Mouse (Mus musculus) ES-E14 (cell line): ENCODE measurements around the gene Dennd4c. TPM values are rescaled to one million over a fixed set of nuclear protein-coding genes. Genes with fewer than 3 reads are reported as not detected.

Source experiments
- DNase-seq: peaks from one replicate; pipeline ENCODE4 v3.0.0-alpha.2; 2013; ENCODE audit warnings: low read depth, low spot score
- H3K27ac ChIP-seq: 2 replicates; pipeline ENCODE4 v1.5.1; 2012; ENCODE audit warnings: low read depth, mild to moderate bottlenecking, low read length, moderate library complexity, mixed read lengths; ENCODE audit not compliant: poor library complexity, insufficient read depth, severe bottlenecking
- H3K36me3 ChIP-seq: 2 replicates; pipeline ENCODE4 v1.6.1; 2012; ENCODE audit warnings: mild to moderate bottlenecking, low read length, moderate library complexity, mixed read lengths; ENCODE audit not compliant: control insufficient read depth, poor library complexity, insufficient read depth, severe bottlenecking
- H3K4me1 ChIP-seq, 2 experiments: fragments of 150-350 bp in 1 of 2; sonication (generic) in 1 of 2; 2 replicates each; pipeline ENCODE4 v1.6.1; 2012; ENCODE audit warnings: low read length in 2 of 2, mild to moderate bottlenecking in 1 of 2, mixed read lengths in 1 of 2; ENCODE audit not compliant: control insufficient read depth in 2 of 2, insufficient read depth in 2 of 2, poor library complexity in 1 of 2
- H3K4me3 ChIP-seq, 2 experiments: fragments of 150-350 bp in 1 of 2; sonication (generic) in 1 of 2; 2 replicates each; pipeline ENCODE4 v1.5.1; 2012; ENCODE audit warnings: low read length in 2 of 2, low read depth in 1 of 2, mild to moderate bottlenecking in 1 of 2, mixed read lengths in 1 of 2; ENCODE audit not compliant: insufficient read depth in 1 of 2, poor library complexity in 1 of 2, severe bottlenecking in 1 of 2
- H3K9ac ChIP-seq: 2 replicates; pipeline ENCODE4 v1.6.1; 2012; ENCODE audit warnings: low read depth, mild to moderate bottlenecking, low read length, mixed read lengths; ENCODE audit not compliant: poor library complexity, insufficient read depth, severe bottlenecking
- H3K9me3 ChIP-seq: fragments of 150-350 bp; sonication (generic); 2 replicates; pipeline ENCODE4 v1.6.1; 2012; ENCODE audit warnings: low read depth, mild to moderate bottlenecking, low read length; ENCODE audit not compliant: control insufficient read depth, insufficient read depth
- CHD2 ChIP-seq: IDR thresholded peaks from 2 replicates; pipeline ENCODE4 v1.6.1; 2014; ENCODE audit warnings: mild to moderate bottlenecking, low read depth, low read length, inconsistent platforms
- HCFC1 ChIP-seq: IDR thresholded peaks from 2 replicates; pipeline ENCODE4 v1.6.1; 2012; ENCODE audit warnings: low read length, inconsistent platforms, borderline replicate concordance; ENCODE audit not compliant: insufficient read depth
- MAFK ChIP-seq: IDR thresholded peaks from 2 replicates; pipeline ENCODE4 v1.6.1; 2014; ENCODE audit warnings: mild to moderate bottlenecking, low read depth, low read length, inconsistent platforms; ENCODE audit not compliant: insufficient read depth
- ZC3H11A ChIP-seq: IDR thresholded peaks from 2 replicates; pipeline ENCODE4 v1.6.1; 2012; ENCODE audit warnings: low read depth, mild to moderate bottlenecking, inconsistent platforms, low read length, borderline replicate concordance
- ZNF384 ChIP-seq: IDR thresholded peaks from 2 replicates; pipeline ENCODE4 v1.6.1; 2012; ENCODE audit warnings: low read depth, low read length, inconsistent platforms
- in situ Hi-C, 2 experiments: fragments of 600-800 bp; cut with MboI; formaldehyde crosslinking; loops; one replicate each; pipeline ENCODE4 v1.15.1; 2025; ENCODE audit warnings: low sequenced_read_pairs in 2 of 2, inconsistent platforms in 1 of 2; ENCODE audit not compliant: unreplicated experiment in 2 of 2
- total RNA-seq: library from RNA; depleted of rRNA; stranded (reverse); fragments of 300-350 nt; gene quantifications from 2 replicates; pipeline ENCODE4 v1.2.3, GENCODE M21; 2012

Gene Dennd4c
- total RNA-seq, 1 experiment: 13.0 TPM

DNA sequence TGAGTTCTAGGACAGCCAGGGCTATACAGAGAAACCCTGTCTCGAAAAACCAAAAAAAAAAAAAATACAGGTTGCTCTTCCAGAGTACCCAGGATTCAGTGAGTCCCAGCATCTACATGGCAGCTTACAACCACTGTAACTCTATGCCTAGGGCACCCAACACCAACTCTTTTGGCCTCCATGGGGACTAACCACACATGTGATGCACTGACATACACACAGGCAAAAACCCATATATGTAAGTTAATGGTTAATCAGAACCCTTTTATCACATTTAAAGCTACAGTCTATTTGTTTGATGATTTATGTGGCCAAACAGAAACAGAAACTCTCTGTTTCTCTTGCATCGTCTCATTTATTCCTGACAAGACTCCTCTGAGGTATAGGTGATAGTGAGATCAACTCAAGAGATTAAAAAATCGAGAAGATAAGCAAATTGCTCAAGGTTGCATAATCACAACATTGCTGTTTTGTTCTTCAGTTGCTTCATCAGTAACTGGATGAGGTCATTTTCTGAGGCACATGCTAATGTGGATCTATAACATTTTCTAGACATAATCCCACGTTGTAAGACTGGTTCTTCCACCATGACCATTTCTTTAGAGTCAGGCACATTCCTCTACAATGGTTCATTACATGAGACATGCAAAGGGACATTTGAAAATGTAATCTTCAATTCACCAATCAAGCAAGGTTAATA is 29.3 kb upstream of the Dennd4c start:
- in situ Hi-C loops: no loop called here
- DNase-seq: no peak
- Histone ChIP-seq H3K4me3 (no peak overlapping the region), H3K4me1 (no peaks in the 10 kb centered on the region), H3K9me3 (no peaks in the 10 kb centered on the region), H3K27ac (no peak overlapping the region), H3K36me3 (no peaks in the 10 kb centered on the region), H3K9ac (no peak overlapping the region)
- TF ChIP-seq CHD2 (no peak), MAFK (no peak), ZNF384 (no peak), HCFC1 (no peak), ZC3H11A (no peak)

DNA sequence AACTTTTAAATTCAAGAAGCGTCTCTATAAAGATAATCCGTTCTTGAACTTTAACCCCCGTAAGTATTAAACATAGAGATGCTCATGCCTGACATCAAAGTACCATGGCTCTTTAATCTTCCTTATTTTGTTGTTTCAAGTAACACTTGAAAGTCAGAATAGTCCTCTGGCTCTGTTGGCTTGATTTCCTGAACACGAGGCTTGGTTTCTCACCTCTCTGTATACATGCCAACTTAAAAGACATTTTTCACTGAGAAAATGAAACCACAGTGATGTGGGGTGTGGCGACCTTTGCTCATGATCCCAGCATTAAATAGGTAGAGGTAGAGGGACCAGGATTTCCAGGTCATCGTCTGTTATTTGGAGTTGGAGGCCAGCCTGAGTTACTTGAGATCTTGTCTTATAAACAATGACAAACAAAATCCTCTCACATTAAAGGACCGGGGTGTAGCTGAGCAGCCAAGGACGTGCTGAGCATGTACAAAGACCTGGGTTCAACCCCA is 26.4 kb upstream of the Dennd4c start:
- peaks cover 3 to 5% of the 10 kb centered on the region in 2 experiments; a peak in 3 of 4 replicates for H3K4me1 ChIP-seq
- TF ChIP-seq CHD2 (no peak), ZNF384 (no peak), ZC3H11A (no peak), MAFK (no peak), HCFC1 (no peak)
- H3K4me3 ChIP-seq: no peak overlapping the region
- H3K9ac ChIP-seq: no peak overlapping the region
- H3K36me3 ChIP-seq: no peaks in the 10 kb centered on the region
- H3K27ac ChIP-seq: no peak overlapping the region
- no peaks in the 10 kb centered on the region for H3K9me3 ChIP-seq
- in situ Hi-C loops: no loop called here
- no peak for DNase-seq

DNA sequence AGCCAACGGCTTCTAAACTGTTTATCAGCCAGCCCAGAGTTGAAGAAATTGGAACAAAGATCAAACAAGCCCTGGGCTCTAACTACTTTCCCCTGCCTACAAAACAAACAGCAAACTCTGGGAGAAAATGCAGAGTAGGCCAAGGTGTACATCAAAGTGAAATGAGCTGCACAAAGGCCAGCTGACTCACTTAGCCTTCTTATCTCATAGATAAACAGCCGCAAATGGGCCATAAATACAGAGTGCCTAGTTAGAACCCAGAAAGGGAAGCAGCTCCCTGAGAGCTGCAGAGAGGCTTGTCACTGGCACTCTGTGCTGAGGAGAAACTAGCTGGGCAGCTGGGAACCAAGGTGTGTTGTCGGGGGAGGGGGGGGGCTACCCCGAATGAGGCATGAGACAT is 23.2 kb upstream of the Dennd4c start:
- no peaks in the 10 kb centered on the region for H3K9me3 ChIP-seq
- DNase-seq: no peak
- no peak overlapping the region for H3K9ac ChIP-seq
- in situ Hi-C loops: no loop called here
- no peaks in the 10 kb centered on the region for H3K36me3 ChIP-seq
- no peak overlapping the region for H3K4me3 ChIP-seq
- TF ChIP-seq HCFC1: no peak
- no peak for TF ChIP-seq ZC3H11A
- H3K27ac ChIP-seq: no peak overlapping the region
- H3K4me1 ChIP-seq: peaks cover 3 to 7% of the 10 kb centered on the region in 2 experiments; a peak in 3 of 4 replicates

DNA sequence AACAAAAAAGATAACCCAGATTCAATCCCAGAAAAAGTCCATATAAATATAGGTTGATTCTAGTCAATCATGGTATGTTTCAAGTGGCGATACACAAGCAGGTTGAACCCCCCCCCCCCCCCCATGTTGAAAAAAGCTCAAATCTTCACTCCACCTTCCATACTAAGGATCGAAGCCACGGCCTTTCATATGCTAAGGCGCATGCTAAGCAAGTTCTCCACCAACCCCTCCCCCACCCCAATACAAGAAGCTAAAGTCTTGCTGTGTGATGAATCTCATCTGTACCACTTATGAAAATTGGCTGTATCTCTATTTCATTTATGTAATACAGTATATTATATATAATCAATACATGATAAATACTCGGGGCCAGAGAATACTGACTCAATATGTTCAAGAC is 22.2 kb upstream of the Dennd4c start:
- Histone ChIP-seq H3K4me3 (no peak overlapping the region), H3K4me1 (peaks cover 3 to 7% of the 10 kb centered on the region in 2 experiments; a peak in 3 of 4 replicates), H3K9me3 (no peaks in the 10 kb centered on the region), H3K27ac (no peak overlapping the region), H3K9ac (no peak overlapping the region), H3K36me3 (no peaks in the 10 kb centered on the region)
- in situ Hi-C loops: no loop called here
- TF ChIP-seq CHD2 (no peak), ZNF384 (no peak)
- DNase-seq: no peak

DNA sequence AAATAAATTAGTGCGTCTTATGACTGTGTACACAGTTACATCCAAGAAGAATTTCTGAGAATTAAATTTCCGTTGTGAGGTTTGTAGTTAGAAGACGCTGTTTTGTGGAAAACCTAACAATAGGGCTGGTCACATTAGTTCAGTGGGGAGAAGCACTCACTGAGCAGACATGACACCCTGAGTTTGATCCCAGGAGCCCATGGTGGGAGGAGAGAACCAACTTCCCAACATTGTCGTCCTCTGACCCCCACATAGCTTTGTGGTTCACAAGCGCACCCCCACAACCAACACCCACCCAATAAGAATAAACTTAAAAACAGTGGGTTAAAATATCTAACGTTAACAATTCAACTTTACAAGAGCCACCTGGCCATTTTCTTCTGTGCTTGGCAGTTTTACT is 18.5 kb upstream of the Dennd4c start:
- no peak overlapping the region for H3K27ac ChIP-seq
- in situ Hi-C loops: no loop called here
- no peak for DNase-seq
- H3K36me3 ChIP-seq: no peaks in the 10 kb centered on the region
- no peaks in the 10 kb centered on the region for H3K9me3 ChIP-seq
- H3K9ac ChIP-seq: no peak overlapping the region
- H3K4me3 ChIP-seq: no peak overlapping the region
- TF ChIP-seq CHD2 (no peak), ZNF384 (no peak), HCFC1 (no peak), ZC3H11A (no peak), MAFK (no peak)
- peaks cover 3 to 9% of the 10 kb centered on the region in 2 experiments; a peak in 3 of 4 replicates for H3K4me1 ChIP-seq
